Mouse (Mus musculus): Measurements from ENCODE around the gene Larp1. TPM values are rescaled to one million over a fixed set of nuclear protein-coding genes. Genes with fewer than 3 reads are reported as not detected.

The Larp1 gene
- polyA plus RNA-seq, 1 experiment from 2014 or later = 14.0 TPM

GRCm38 (mm10) chr11:57981083-57981809, 27.6 kb upstream of the Larp1 start:
- no peak overlapping the region for H3K4me3 ChIP-seq (replicated peaks; ENCODE audit: low read depth, low read length)
- DNase-seq (ENCODE audit: low spot score) = no peak
- H3K9ac ChIP-seq (ENCODE audit: low read depth, low read length) = no peak overlapping the region
- H3K9me3 ChIP-seq (replicated peaks; ENCODE audit: low read length) = no peaks in the 10 kb centered on the region
- no peak overlapping the region for H3K27ac ChIP-seq
- no peaks in the 10 kb centered on the region for H3K36me3 ChIP-seq (ENCODE audit: insufficient read depth, low read length)
- no peak overlapping the region for H3K4me2 ChIP-seq (ENCODE audit: low read length)
- no peak for ATAC-seq (replicated peaks; ENCODE audit: low FRiP score, low read depth)
- H3K4me1 ChIP-seq (replicated peaks; ENCODE audit: insufficient read depth, low read length) = no peaks in the 10 kb centered on the region
- no peak for TF ChIP-seq CTCF (IDR thresholded peaks at IDR 0.05; ENCODE audit: low read depth)
- 66% methylated on average over 12 of the region's 12 CpGs for WGBS
- H3K27me3 ChIP-seq (ENCODE audit: insufficient read depth, low read length) = no peaks in the 10 kb centered on the region

GRCm38 (mm10) chr11:57983480-57984342, 25.2 kb upstream of the Larp1 start:
- TF ChIP-seq CTCF (IDR thresholded peaks at IDR 0.05; ENCODE audit: low read depth) = no peak
- Histone ChIP-seq H3K4me3 (replicated peaks; ENCODE audit: low read depth, low read length) (no peak overlapping the region), H3K4me1 (replicated peaks; ENCODE audit: insufficient read depth, low read length) (no peaks in the 10 kb centered on the region), H3K36me3 (ENCODE audit: insufficient read depth, low read length) (no peaks in the 10 kb centered on the region), H3K9me3 (replicated peaks; ENCODE audit: low read length) (no peaks in the 10 kb centered on the region), H3K27ac (0 out of 2 replicates have a peak overlapping the region, but pooled peaks have one; percentile 8), H3K9ac (ENCODE audit: low read depth, low read length) (no peak overlapping the region), H3K4me2 (ENCODE audit: low read length) (no peak overlapping the region), H3K27me3 (ENCODE audit: insufficient read depth, low read length) (no peaks in the 10 kb centered on the region)
- 24% methylated on average over 16 of the region's 16 CpGs for whole genome bisulfite sequencing
- peak; percentile 83 for DNase-seq (ENCODE audit: low spot score)
- ATAC-seq (replicated peaks; ENCODE audit: low FRiP score, low read depth) = no peak

- Histone ChIP-seq H3K9ac (ENCODE audit: low read depth, low read length) (no peak overlapping the region), H3K4me1 (replicated peaks; ENCODE audit: insufficient read depth, low read length) (no peaks in the 10 kb centered on the region), H3K9me3 (replicated peaks; ENCODE audit: low read length) (no peaks in the 10 kb centered on the region), H3K4me3 (replicated peaks; ENCODE audit: low read depth, low read length) (no peak overlapping the region), H3K27me3 (ENCODE audit: insufficient read depth, low read length) (no peaks in the 10 kb centered on the region), H3K27ac (0 out of 2 replicates have a peak overlapping the region, but pooled peaks have one; percentile 8), H3K36me3 (ENCODE audit: insufficient read depth, low read length) (no peaks in the 10 kb centered on the region), H3K4me2 (ENCODE audit: low read length) (no peak overlapping the region)
- no peak for TF ChIP-seq CTCF (IDR thresholded peaks at IDR 0.05; ENCODE audit: low read depth)
- 66% methylated on average over 3 of the region's 3 CpGs for WGBS
- DNase-seq (ENCODE audit: low spot score) = no peak
- no peak for ATAC-seq (replicated peaks; ENCODE audit: low FRiP score, low read depth)
Measured at GRCm38 (mm10) chr11:57984343-57984666, 24.6 kb upstream of the Larp1 start.

GRCm38 (mm10) chr11:57985485-57985884, 23.4 kb upstream of the Larp1 start:
- DNase-seq (ENCODE audit: low spot score) (no peak), ATAC-seq (replicated peaks; ENCODE audit: low FRiP score, low read depth) (no peak)
- Histone ChIP-seq H3K9ac (ENCODE audit: low read depth, low read length) (no peak overlapping the region), H3K27ac (no peak overlapping the region), H3K4me1 (replicated peaks; ENCODE audit: insufficient read depth, low read length) (no peaks in the 10 kb centered on the region), H3K27me3 (ENCODE audit: insufficient read depth, low read length) (no peaks in the 10 kb centered on the region), H3K4me2 (ENCODE audit: low read length) (no peak overlapping the region), H3K36me3 (ENCODE audit: insufficient read depth, low read length) (no peaks in the 10 kb centered on the region), H3K4me3 (replicated peaks; ENCODE audit: low read depth, low read length) (no peak overlapping the region), H3K9me3 (replicated peaks; ENCODE audit: low read length) (no peaks in the 10 kb centered on the region)
- WGBS = 94% methylated on average over 2 of the region's 3 CpGs
- no peak for TF ChIP-seq CTCF (IDR thresholded peaks at IDR 0.05; ENCODE audit: low read depth)

GRCm38 (mm10) chr11:57986053-57986452, 22.8 kb upstream of the Larp1 start:
- Histone ChIP-seq H3K4me2 (ENCODE audit: low read length) (no peak overlapping the region), H3K9ac (ENCODE audit: low read depth, low read length) (no peak overlapping the region), H3K27ac (no peak overlapping the region), H3K4me3 (replicated peaks; ENCODE audit: low read depth, low read length) (no peak overlapping the region), H3K36me3 (ENCODE audit: insufficient read depth, low read length) (no peaks in the 10 kb centered on the region), H3K9me3 (replicated peaks; ENCODE audit: low read length) (no peaks in the 10 kb centered on the region), H3K27me3 (ENCODE audit: insufficient read depth, low read length) (no peaks in the 10 kb centered on the region), H3K4me1 (replicated peaks; ENCODE audit: insufficient read depth, low read length) (no peaks in the 10 kb centered on the region)
- DNase-seq (ENCODE audit: low spot score) (no peak), ATAC-seq (replicated peaks; ENCODE audit: low FRiP score, low read depth) (no peak)
- 84% methylated on average over 6 of the region's 6 CpGs for WGBS
- no peak for TF ChIP-seq CTCF (IDR thresholded peaks at IDR 0.05; ENCODE audit: low read depth)

GRCm38 (mm10) chr11:57986456-57986855, 22.4 kb upstream of the Larp1 start:
- Histone ChIP-seq H3K27ac (no peak overlapping the region), H3K36me3 (ENCODE audit: insufficient read depth, low read length) (no peaks in the 10 kb centered on the region), H3K4me3 (replicated peaks; ENCODE audit: low read depth, low read length) (no peak overlapping the region), H3K4me2 (ENCODE audit: low read length) (no peak overlapping the region), H3K9me3 (replicated peaks; ENCODE audit: low read length) (no peaks in the 10 kb centered on the region), H3K4me1 (replicated peaks; ENCODE audit: insufficient read depth, low read length) (no peaks in the 10 kb centered on the region), H3K9ac (ENCODE audit: low read depth, low read length) (no peak overlapping the region), H3K27me3 (ENCODE audit: insufficient read depth, low read length) (no peaks in the 10 kb centered on the region)
- WGBS = 85% methylated on average over 6 of the region's 6 CpGs
- no peak for ATAC-seq (replicated peaks; ENCODE audit: low FRiP score, low read depth)
- no peak for TF ChIP-seq CTCF (IDR thresholded peaks at IDR 0.05; ENCODE audit: low read depth)
- DNase-seq (ENCODE audit: low spot score) = no peak

Measured in kidney, postnatal 0 days (tissue).